Mouse (Mus musculus): Measurements from ENCODE around the gene Chit1.

- no peak for TF ChIP-seq ZC3H11A (IDR thresholded peaks at IDR 0.05; ENCODE audit: borderline replicate concordance, low read depth, low read length)
- no peak for TF ChIP-seq MAFK (IDR thresholded peaks at IDR 0.05; ENCODE audit: insufficient read depth, low read depth, low read length)
- TF ChIP-seq CHD2 (IDR thresholded peaks at IDR 0.05; ENCODE audit: low read depth, low read length) = no peak
Observed at GRCm38 (mm10) chr1:134103861-134104260, 7.2 kb upstream of the Chit1 start.
